Mouse (Mus musculus) spleen, adult 2 months (tissue): Measurements from ENCODE around the gene Spesp1.

Experiments
- CTCF ChIP-seq: fragments of 200-500 bp; IDR thresholded peaks from 2 replicates; pipeline ENCODE4 v1.5.1; 2011; ENCODE audit warnings: mild to moderate bottlenecking, inconsistent platforms; ENCODE audit not compliant: insufficient read depth, insufficient read length, insufficient replicate concordance; ENCODE audit errors: extremely low read depth
- POLR2A ChIP-seq: fragments of 200-500 bp; IDR thresholded peaks from 2 replicates; pipeline ENCODE4 v1.6.1; 2011; ENCODE audit warnings: low read depth, low read length, inconsistent platforms

- TF ChIP-seq CTCF, result no peak
- TF ChIP-seq POLR2A, result no peak
Observed at GRCm38 (mm10) chr9:62250296-62250695, 31.7 kb downstream of the Spesp1 start.
